Mouse (Mus musculus): ENCODE data around the gene Prpf19. TPM values are rescaled to one million over a fixed set of nuclear protein-coding genes. Genes with fewer than 3 reads are reported as not detected.

The Prpf19 gene
- total and polyA plus RNA-seq, 2 experiments from 2014 or later, result 36.8 to 362 TPM

DNA sequence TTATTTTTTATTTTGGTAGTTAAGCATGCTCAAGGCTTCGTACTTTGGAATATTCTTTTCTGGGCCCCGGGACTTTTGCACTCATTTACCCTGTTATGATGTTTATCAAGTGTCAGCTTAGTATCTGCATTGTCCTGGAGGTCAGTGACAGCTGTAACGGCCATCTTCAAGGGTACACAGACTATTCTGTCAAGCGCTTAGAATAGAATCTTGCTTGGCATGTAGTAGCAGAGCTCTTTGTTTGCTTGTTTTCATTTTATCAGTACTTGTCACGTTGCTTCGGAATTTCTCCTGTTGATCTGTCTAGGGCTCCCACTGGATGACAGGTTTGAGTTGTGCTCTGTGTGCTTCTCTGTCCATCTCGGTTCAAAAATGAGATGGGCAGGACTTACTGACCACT is 1.8 kb downstream of the Prpf19 start:
- TF ChIP-seq CTCF (IDR thresholded peaks at IDR 0.05; ENCODE audit: low read depth), result no peak
- TF ChIP-seq EP300 (IDR thresholded peaks at IDR 0.05; ENCODE audit: low read depth), result no peak
- Histone ChIP-seq H3K4me3 (ENCODE audit: low read depth, low read length) (peak overlapping the region; percentile 93), H3K27ac (ENCODE audit: low read depth) (peak overlapping the region; percentile 96), H3K4me2 (ENCODE audit: low read depth, low read length) (peak overlapping the region; percentile 90), H3K9ac (replicated peaks; ENCODE audit: low read depth, low read length) (peak overlapping the region; percentile 96), H3K27me3 (ENCODE audit: control insufficient read depth, insufficient read depth, low read length) (no peaks in the 10 kb centered on the region), H3K9me3 (replicated peaks; ENCODE audit: control insufficient read depth, low read length) (no peaks in the 10 kb centered on the region), H3K36me3 (replicated peaks; ENCODE audit: control insufficient read depth, insufficient read depth, low read length) (peaks cover 43% of the 10 kb centered on the region), H3K4me1 (ENCODE audit: control insufficient read depth, insufficient read depth) (peaks cover 32% of the 10 kb centered on the region)
- WGBS, result 20% methylated on average over 7 of the region's 7 CpGs
- ATAC-seq (ENCODE audit: insufficient read depth, low read depth) (peak; percentile 25; the same call in 1 of the 2 replicates), DNase-seq (ENCODE audit: low spot score) (peak; percentile 82)

DNA sequence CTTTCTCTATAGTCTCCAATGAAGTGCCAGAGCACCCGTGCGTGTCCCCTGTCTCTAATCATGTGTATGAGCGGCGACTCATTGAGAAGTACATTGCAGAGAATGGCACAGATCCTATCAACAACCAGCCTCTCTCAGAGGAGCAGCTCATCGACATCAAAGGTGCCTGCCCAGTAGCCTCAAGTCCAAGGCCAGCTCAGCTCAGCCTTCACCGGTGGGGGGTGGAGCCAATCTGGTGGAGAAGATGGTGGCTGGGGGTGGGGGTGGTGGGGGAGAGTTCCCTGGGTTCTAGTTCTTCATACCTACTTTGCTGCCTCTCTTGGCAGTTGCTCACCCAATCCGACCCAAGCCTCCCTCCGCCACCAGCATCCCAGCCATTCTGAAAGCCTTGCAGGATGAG is 2.5 kb downstream of the Prpf19 start:
- peak overlapping the region; percentile 90 for H3K4me2 ChIP-seq (ENCODE audit: low read depth, low read length)
- ATAC-seq (ENCODE audit: insufficient read depth, low read depth) (no peak), DNase-seq (ENCODE audit: low spot score) (no peak)
- H3K36me3 ChIP-seq (replicated peaks; ENCODE audit: control insufficient read depth, insufficient read depth, low read length), result peaks cover 49% of the 10 kb centered on the region
- 50% methylated on average over 8 of the region's 8 CpGs for WGBS
- H3K4me3 ChIP-seq (ENCODE audit: low read depth, low read length), result peak overlapping the region; percentile 93; the same call in 1 of the 2 replicates
- H3K27me3 ChIP-seq (ENCODE audit: control insufficient read depth, insufficient read depth, low read length), result no peaks in the 10 kb centered on the region
- peak overlapping the region; percentile 96 for H3K27ac ChIP-seq (ENCODE audit: low read depth)
- peaks cover 32% of the 10 kb centered on the region for H3K4me1 ChIP-seq (ENCODE audit: control insufficient read depth, insufficient read depth)
- TF ChIP-seq EP300 (IDR thresholded peaks at IDR 0.05; ENCODE audit: low read depth), result no peak
- TF ChIP-seq CTCF (IDR thresholded peaks at IDR 0.05; ENCODE audit: low read depth), result no peak
- H3K9me3 ChIP-seq (replicated peaks; ENCODE audit: control insufficient read depth, low read length), result no peaks in the 10 kb centered on the region
- peak overlapping the region; percentile 96; the same call in 1 of the 2 replicates for H3K9ac ChIP-seq (replicated peaks; ENCODE audit: low read depth, low read length)

DNA sequence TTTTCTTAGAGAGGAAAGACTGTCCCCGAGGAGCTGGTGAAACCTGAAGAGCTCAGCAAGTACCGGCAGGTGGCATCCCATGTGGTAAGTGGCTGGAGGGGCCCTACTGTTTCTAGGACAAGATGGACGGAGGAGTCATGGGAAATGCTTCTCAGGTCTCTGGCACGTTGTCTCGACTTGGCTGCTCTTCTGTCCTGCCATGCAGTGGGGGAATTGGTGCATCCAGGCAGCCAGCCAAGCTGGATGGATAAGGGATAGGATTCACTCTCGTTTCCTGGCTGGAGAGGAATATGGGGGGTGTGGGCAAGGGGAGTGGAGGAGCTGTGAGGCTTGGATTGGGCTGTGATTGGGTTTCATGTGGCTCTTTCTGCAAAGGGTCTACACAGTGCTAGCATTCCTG is 5.3 kb downstream of the Prpf19 start:
- TF ChIP-seq EP300 (IDR thresholded peaks at IDR 0.05; ENCODE audit: low read depth) (no peak), CTCF (IDR thresholded peaks at IDR 0.05; ENCODE audit: low read depth) (no peak)
- Histone ChIP-seq H3K9ac (replicated peaks; ENCODE audit: low read depth, low read length) (no peak overlapping the region), H3K4me2 (ENCODE audit: low read depth, low read length) (no peak overlapping the region), H3K27me3 (ENCODE audit: control insufficient read depth, insufficient read depth, low read length) (no peaks in the 10 kb centered on the region), H3K4me1 (ENCODE audit: control insufficient read depth, insufficient read depth) (peaks cover 36% of the 10 kb centered on the region), H3K27ac (ENCODE audit: low read depth) (peak overlapping the region; percentile 62), H3K4me3 (ENCODE audit: low read depth, low read length) (no peak overlapping the region), H3K9me3 (replicated peaks; ENCODE audit: control insufficient read depth, low read length) (no peaks in the 10 kb centered on the region), H3K36me3 (replicated peaks; ENCODE audit: control insufficient read depth, insufficient read depth, low read length) (peaks cover 77% of the 10 kb centered on the region)
- ATAC-seq (ENCODE audit: insufficient read depth, low read depth) (peak; percentile 28; the same call in 1 of the 2 replicates), DNase-seq (ENCODE audit: low spot score) (peak; percentile 49)
- 16% methylated on average over 6 of the region's 6 CpGs for WGBS

DNA sequence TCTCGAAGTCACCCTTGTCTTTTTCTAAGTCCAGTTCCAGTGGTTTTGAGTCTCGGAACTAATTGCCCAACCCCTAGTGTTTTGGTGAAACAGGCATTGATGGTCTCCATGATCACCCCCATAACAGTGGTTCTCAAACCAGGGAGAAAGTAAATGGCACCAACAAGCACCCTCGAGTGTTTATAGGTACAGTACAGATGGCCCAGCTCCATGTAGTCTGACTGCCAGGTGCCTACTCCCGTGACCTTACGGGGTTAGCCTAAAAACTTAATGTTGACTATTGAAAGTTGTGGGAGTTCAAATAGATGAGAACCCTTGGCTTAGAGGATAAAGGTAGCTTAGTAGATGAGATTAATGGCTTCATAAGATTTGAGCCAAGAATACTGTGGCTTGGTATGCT is 6.0 kb downstream of the Prpf19 start:
- no peak for DNase-seq (ENCODE audit: low spot score)
- H3K4me1 ChIP-seq (ENCODE audit: control insufficient read depth, insufficient read depth), result peaks cover 37% of the 10 kb centered on the region
- WGBS, result 92% methylated on average over 5 of the region's 5 CpGs

DNA sequence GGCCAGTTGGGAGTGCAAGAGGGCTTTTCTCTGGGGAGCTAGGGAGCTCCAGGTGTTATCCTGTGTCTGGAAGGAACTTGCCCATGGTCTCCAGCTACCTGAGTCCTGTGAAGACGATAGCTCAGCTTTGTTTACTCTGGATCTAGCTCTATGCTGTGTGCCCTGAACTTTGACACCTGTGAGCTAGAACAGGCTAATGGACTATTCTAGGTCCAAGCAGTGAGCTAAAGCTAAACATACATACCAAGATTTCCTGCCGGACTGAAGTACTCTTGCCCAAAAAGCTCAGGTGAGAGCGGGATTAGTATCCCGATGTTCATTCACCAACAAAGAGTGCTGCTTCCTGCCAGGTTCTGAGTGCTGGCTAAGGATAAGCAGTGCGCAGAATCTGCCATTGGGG is 9.5 kb downstream of the Prpf19 start:
- H3K4me3 ChIP-seq (ENCODE audit: low read depth, low read length), result no peak overlapping the region
- no peak overlapping the region for H3K4me2 ChIP-seq (ENCODE audit: low read depth, low read length)
- no peaks in the 10 kb centered on the region for H3K9me3 ChIP-seq (replicated peaks; ENCODE audit: control insufficient read depth, low read length)
- no peaks in the 10 kb centered on the region for H3K27me3 ChIP-seq (ENCODE audit: control insufficient read depth, insufficient read depth, low read length)
- DNase-seq (ENCODE audit: low spot score) (no peak), ATAC-seq (ENCODE audit: insufficient read depth, low read depth) (no peak)
- WGBS, result 70% methylated on average over 5 of the region's 5 CpGs
- TF ChIP-seq CTCF (IDR thresholded peaks at IDR 0.05; ENCODE audit: low read depth) (no peak), EP300 (IDR thresholded peaks at IDR 0.05; ENCODE audit: low read depth) (no peak)
- H3K36me3 ChIP-seq (replicated peaks; ENCODE audit: control insufficient read depth, insufficient read depth, low read length), result peaks cover 77% of the 10 kb centered on the region
- H3K4me1 ChIP-seq (ENCODE audit: control insufficient read depth, insufficient read depth), result peaks cover 31% of the 10 kb centered on the region
- H3K9ac ChIP-seq (replicated peaks; ENCODE audit: low read depth, low read length), result no peak overlapping the region
- peak overlapping the region; percentile 88 for H3K27ac ChIP-seq (ENCODE audit: low read depth)

More for the DNA sequence above, 6.0 kb downstream of the Prpf19 start:
- H3K36me3 ChIP-seq (replicated peaks; ENCODE audit: control insufficient read depth, insufficient read depth, low read length), result peaks cover 84% of the 10 kb centered on the region
- H3K4me3 ChIP-seq (ENCODE audit: low read depth, low read length), result no peak overlapping the region
- ATAC-seq (ENCODE audit: insufficient read depth, low read depth), result no peak
- no peak overlapping the region for H3K9ac ChIP-seq (replicated peaks; ENCODE audit: low read depth, low read length)
- TF ChIP-seq CTCF (IDR thresholded peaks at IDR 0.05; ENCODE audit: low read depth) (no peak), EP300 (IDR thresholded peaks at IDR 0.05; ENCODE audit: low read depth) (no peak)
- no peaks in the 10 kb centered on the region for H3K27me3 ChIP-seq (ENCODE audit: control insufficient read depth, insufficient read depth, low read length)
- no peak overlapping the region for H3K4me2 ChIP-seq (ENCODE audit: low read depth, low read length)
- H3K9me3 ChIP-seq (replicated peaks; ENCODE audit: control insufficient read depth, low read length), result no peaks in the 10 kb centered on the region
- no peak overlapping the region for H3K27ac ChIP-seq (ENCODE audit: low read depth)
